Mouse (Mus musculus): ENCODE results near the gene Gapdh. TPM values are rescaled to one million over a fixed set of nuclear protein-coding genes. Genes with fewer than 3 reads are reported as not detected.

Gapdh gene
- total and polyA plus RNA-seq, 3 experiments = 4,018 to 8,318 (median 4,312) TPM

- peaks cover 2% of the 10 kb centered on the region for H3K79me2 ChIP-seq (replicated peaks; ENCODE audit: control insufficient read depth, insufficient read depth, low read length)
- TF ChIP-seq POLR2A (IDR thresholded peaks at IDR 0.05; ENCODE audit: insufficient read depth, low read depth, low read length) (no peak), EP300 (IDR thresholded peaks at IDR 0.05; ENCODE audit: insufficient read depth, low read depth, low read length) (no peak), CTCF (IDR thresholded peaks at IDR 0.05) (no peak)
- intact Hi-C loops (cut with DNase I) = no loop called here
- 92% methylated on average over 8 of the region's 8 CpGs for WGBS
- H3K27me3 ChIP-seq (ENCODE audit: control insufficient read depth, insufficient read depth, low read length) = no peaks in the 10 kb centered on the region
- H3K9ac ChIP-seq (ENCODE audit: low read depth, low read length) = no peak overlapping the region
- peaks cover 11% of the 10 kb centered on the region for H3K4me1 ChIP-seq (ENCODE audit: control insufficient read depth, insufficient read depth, low read length)
- no peak for DNase-seq
- H3K4me3 ChIP-seq = no peak overlapping the region
- no peak overlapping the region for H3K27ac ChIP-seq
- H3K36me3 ChIP-seq (ENCODE audit: control insufficient read depth, insufficient read depth, low read length) = no peaks in the 10 kb centered on the region; the same call in 1 of the 2 replicates
These were observed 23.8 kb downstream of the Gapdh start for GRCm38 (mm10) chr6:125142436-125142835.

GRCm38 (mm10) chr6:125139747-125140146 is 26.5 kb downstream of the Gapdh start:
- Histone ChIP-seq H3K36me3 (ENCODE audit: control insufficient read depth, insufficient read depth, low read length) (no peaks in the 10 kb centered on the region), H3K4me3 (no peak overlapping the region), H3K27me3 (ENCODE audit: control insufficient read depth, insufficient read depth, low read length) (no peaks in the 10 kb centered on the region), H3K9ac (ENCODE audit: low read depth, low read length) (no peak overlapping the region), H3K27ac (no peak overlapping the region), H3K4me1 (ENCODE audit: control insufficient read depth, insufficient read depth, low read length) (no peaks in the 10 kb centered on the region), H3K79me2 (replicated peaks; ENCODE audit: control insufficient read depth, insufficient read depth, low read length) (no peaks in the 10 kb centered on the region)
- intact Hi-C loops (cut with DNase I) = no loop called here
- WGBS = 88% methylated on average over 7 of the region's 7 CpGs
- no peak for DNase-seq
- no peak for TF ChIP-seq POLR2A (IDR thresholded peaks at IDR 0.05; ENCODE audit: insufficient read depth, low read depth, low read length)
- TF ChIP-seq CTCF (IDR thresholded peaks at IDR 0.05) = no peak
- no peak for TF ChIP-seq EP300 (IDR thresholded peaks at IDR 0.05; ENCODE audit: insufficient read depth, low read depth, low read length)

DNA sequence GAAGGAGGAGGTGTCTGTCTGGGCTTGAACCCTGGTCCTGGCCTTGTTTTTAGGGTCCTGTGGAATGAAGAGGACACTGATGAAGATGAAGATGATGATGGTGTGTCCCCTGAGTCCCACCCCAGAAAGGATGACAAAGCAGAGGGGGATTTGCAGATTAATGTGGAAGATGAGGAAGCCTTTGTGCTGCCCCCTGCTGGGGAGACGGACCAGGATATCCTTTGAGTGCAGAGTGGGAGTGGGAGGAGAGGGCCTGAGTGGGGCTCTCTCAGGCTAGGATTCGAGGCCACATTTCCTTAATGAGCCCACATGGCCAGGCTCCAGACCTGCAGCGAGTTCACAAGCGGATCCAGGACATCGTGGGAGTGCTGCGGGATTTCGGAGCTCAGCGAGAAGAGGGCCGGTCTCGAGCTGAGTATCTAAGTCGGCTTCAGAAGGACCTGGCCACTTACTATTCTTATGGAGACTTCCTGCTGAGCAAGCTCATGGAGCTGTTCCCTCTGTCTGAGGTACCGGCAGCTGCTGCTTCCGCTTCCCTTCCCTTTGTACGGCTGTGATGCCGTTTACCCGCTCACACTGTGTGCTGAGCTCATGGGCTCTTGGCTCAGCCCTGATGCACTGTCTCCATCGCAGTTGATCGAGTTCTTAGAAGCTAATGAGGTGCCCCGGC is 29.1 kb downstream of the Gapdh start:
- Histone ChIP-seq H3K4me1 (ENCODE audit: control insufficient read depth, insufficient read depth, low read length) (peaks cover 1% of the 10 kb centered on the region; the same call in 1 of the 2 replicates), H3K27me3 (ENCODE audit: control insufficient read depth, insufficient read depth, low read length) (no peaks in the 10 kb centered on the region), H3K79me2 (replicated peaks; ENCODE audit: control insufficient read depth, insufficient read depth, low read length) (no peaks in the 10 kb centered on the region), H3K9ac (ENCODE audit: low read depth, low read length) (no peak overlapping the region), H3K4me3 (no peak overlapping the region), H3K36me3 (ENCODE audit: control insufficient read depth, insufficient read depth, low read length) (no peaks in the 10 kb centered on the region), H3K27ac (peak overlapping the region; percentile 5; the same call in 1 of the 2 replicates)
- intact Hi-C loops (cut with DNase I) = no loop called here
- peak; percentile 33 to 66 for DNase-seq
- 83% methylated on average over 19 of the region's 19 CpGs for WGBS
- TF ChIP-seq EP300 (IDR thresholded peaks at IDR 0.05; ENCODE audit: insufficient read depth, low read depth, low read length) (no peak), CTCF (IDR thresholded peaks at IDR 0.05) (peak; percentile 75)

- peaks cover 1% of the 10 kb centered on the region; the same call in 1 of the 2 replicates for H3K4me1 ChIP-seq (ENCODE audit: control insufficient read depth, insufficient read depth, low read length)
- DNase-seq = no peak
- peak overlapping the region; percentile 90 for H3K9ac ChIP-seq (ENCODE audit: low read depth, low read length)
- peak overlapping the region; percentile 93 for H3K27ac ChIP-seq
- no peaks in the 10 kb centered on the region for H3K79me2 ChIP-seq (replicated peaks; ENCODE audit: control insufficient read depth, insufficient read depth, low read length)
- intact Hi-C loops (cut with DNase I) = no loop called here
- 2% methylated on average over 11 of the region's 11 CpGs for WGBS
- H3K36me3 ChIP-seq (ENCODE audit: control insufficient read depth, insufficient read depth, low read length) = no peaks in the 10 kb centered on the region
- no peaks in the 10 kb centered on the region for H3K27me3 ChIP-seq (ENCODE audit: control insufficient read depth, insufficient read depth, low read length)
- TF ChIP-seq POLR2A (IDR thresholded peaks at IDR 0.05; ENCODE audit: insufficient read depth, low read depth, low read length) (no peak), CTCF (IDR thresholded peaks at IDR 0.05) (no peak), EP300 (IDR thresholded peaks at IDR 0.05; ENCODE audit: insufficient read depth, low read depth, low read length) (no peak)
- H3K4me3 ChIP-seq = peak overlapping the region; percentile 68
These were observed 33.8 kb downstream of the Gapdh start for GRCm38 (mm10) chr6:125132470-125132869.

DNA sequence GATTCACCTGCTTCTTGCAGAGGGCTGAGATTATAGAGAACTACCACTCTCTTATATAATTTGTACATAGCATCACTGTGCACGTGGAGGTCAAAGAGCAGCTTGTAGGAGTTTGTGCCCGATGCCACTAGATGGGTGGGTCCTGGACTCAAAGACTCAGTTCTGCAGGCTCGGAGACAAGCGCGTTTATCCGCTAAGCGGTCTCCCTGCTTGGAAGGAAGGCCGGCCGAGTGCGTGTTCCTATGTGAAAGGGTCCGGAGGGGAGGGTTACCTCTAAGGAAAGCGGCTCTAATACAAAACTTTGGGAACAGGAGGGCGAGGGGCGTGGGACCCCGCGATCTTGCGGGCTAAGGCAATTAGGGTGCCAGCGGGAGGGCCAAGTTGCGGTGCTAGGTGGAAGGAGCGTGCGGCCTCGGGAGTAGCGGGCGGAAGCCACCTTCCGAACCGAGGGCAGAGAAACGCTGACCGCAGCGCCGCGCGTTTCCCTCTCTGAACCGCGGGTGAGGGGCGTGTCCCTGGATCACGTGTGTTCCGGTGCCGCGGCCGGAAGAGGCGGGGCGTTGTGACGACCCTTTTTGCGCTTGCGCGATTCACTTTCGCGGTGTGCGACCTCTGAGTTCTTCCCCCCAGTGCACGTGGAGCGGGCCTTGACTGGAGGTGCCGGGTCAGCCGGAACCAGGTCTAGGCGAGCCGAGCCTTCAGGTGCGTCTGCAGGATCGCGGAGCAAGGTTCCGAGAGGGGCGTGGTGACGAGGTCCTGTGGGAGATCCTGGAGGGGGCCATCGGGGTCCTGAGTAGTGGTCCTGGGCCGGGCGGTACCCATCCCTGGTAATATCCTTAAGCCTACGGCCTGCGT is 34.7 kb downstream of the Gapdh start, which contains the start of gene Nop2:
Nop2 (plus strand) TSS at position 608 of the 855 bp plus-strand sequence.
- intact Hi-C loops (cut with DNase I) = no loop called here
- no peaks in the 10 kb centered on the region for H3K36me3 ChIP-seq (ENCODE audit: control insufficient read depth, insufficient read depth, low read length)
- under 1% methylated on average over 66 of the region's 66 CpGs for WGBS
- TF ChIP-seq CTCF (IDR thresholded peaks at IDR 0.05) (no peak), POLR2A (IDR thresholded peaks at IDR 0.05; ENCODE audit: insufficient read depth, low read depth, low read length) (peak; percentile 87), EP300 (IDR thresholded peaks at IDR 0.05; ENCODE audit: insufficient read depth, low read depth, low read length) (0 out of 2 replicates have a peak, but pooled peaks have one; percentile 24)
- peak; percentile 90 to 91 for DNase-seq
- H3K9ac ChIP-seq (ENCODE audit: low read depth, low read length) = peak within 1 kb of the TSS; percentile 94
- peak within 1 kb of the TSS; percentile 68 for H3K4me3 ChIP-seq
- H3K79me2 ChIP-seq (replicated peaks; ENCODE audit: control insufficient read depth, insufficient read depth, low read length) = no peaks in the 10 kb centered on the region
- H3K4me1 ChIP-seq (ENCODE audit: control insufficient read depth, insufficient read depth, low read length) = peaks cover 1% of the 10 kb centered on the region; the same call in 1 of the 2 replicates
- peak within 1 kb of the TSS; percentile 93 for H3K27ac ChIP-seq
- no peaks in the 10 kb centered on the region for H3K27me3 ChIP-seq (ENCODE audit: control insufficient read depth, insufficient read depth, low read length)

All from heart, adult 2 months (tissue).